Mouse (Mus musculus): Measurements from ENCODE around the gene Zbtb20. TPM values are rescaled to one million over a fixed set of nuclear protein-coding genes. Genes with fewer than 3 reads are reported as not detected.
"Not testable (repeated sequence)": the region's sequence is repeated elsewhere in the genome, so short reads cannot be mapped to it uniquely, and the experiment has no call there.

Gene Zbtb20
- polyA plus RNA-seq, 1 experiment from 2014 or later = 22.8 TPM

DNA sequence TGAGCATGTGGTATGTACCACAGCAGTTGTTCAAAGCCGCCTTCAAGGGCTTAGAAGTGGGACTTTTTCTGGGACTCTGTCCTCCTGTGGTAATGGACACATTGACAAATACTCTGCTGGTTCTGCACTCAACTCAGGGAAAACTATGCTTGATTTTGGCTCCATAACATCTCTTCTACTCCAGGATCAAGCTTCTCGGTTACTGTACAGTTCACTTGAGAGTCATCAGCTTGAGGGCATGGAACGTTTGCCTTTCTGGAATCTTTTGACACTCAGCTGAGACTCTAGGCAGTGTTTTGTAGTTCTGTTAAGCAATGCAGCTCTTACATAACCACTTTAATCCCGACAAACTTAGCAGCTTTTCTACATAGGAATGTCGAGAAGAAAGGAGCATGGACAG, 36.1 kb downstream of the Zbtb20 start:
- Histone ChIP-seq H3K4me1 (peaks cover 24% of the 10 kb centered on the region), H3K9me3 (no peaks in the 10 kb centered on the region), H3K27ac (no peak overlapping the region), H3K4me3 (no peak overlapping the region), H3K36me3 (no peaks in the 10 kb centered on the region), H3K9ac (no peak overlapping the region), H3K4me2 (replicated peaks) (no peak overlapping the region), H3K27me3 (no peaks in the 10 kb centered on the region)
- ATAC-seq (ENCODE audit: low FRiP score, low read depth) = no peak
- 70% methylated on average over 5 of the region's 5 CpGs for WGBS

DNA sequence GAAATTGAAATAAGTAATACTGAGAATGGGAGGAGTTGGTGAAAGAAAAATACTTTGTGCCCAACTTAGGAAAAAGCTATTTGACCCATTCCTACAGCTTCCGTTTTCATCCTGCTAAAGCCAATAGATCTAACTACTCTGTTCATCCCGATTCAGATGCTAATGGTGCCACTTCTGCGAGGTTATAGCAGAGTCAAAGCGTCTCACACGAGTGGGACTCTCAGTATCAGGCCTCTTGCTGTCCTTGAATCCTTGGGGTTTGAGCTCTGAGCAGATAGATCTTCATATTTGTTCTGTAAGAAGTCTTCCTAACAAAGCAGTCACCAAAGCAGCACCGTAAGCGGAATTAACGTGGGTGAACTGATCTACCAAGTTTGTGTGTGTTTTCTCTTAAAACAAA, 37.6 kb downstream of the Zbtb20 start:
- WGBS = 72% methylated on average over 8 of the region's 8 CpGs
- no peak overlapping the region for H3K27ac ChIP-seq
- no peak for ATAC-seq (ENCODE audit: low FRiP score, low read depth)
- H3K36me3 ChIP-seq = no peaks in the 10 kb centered on the region
- no peak overlapping the region for H3K4me3 ChIP-seq
- no peaks in the 10 kb centered on the region for H3K9me3 ChIP-seq
- H3K9ac ChIP-seq = no peak overlapping the region
- H3K4me1 ChIP-seq = peaks cover 18% of the 10 kb centered on the region
- H3K4me2 ChIP-seq (replicated peaks) = no peak overlapping the region
- no peaks in the 10 kb centered on the region for H3K27me3 ChIP-seq

DNA sequence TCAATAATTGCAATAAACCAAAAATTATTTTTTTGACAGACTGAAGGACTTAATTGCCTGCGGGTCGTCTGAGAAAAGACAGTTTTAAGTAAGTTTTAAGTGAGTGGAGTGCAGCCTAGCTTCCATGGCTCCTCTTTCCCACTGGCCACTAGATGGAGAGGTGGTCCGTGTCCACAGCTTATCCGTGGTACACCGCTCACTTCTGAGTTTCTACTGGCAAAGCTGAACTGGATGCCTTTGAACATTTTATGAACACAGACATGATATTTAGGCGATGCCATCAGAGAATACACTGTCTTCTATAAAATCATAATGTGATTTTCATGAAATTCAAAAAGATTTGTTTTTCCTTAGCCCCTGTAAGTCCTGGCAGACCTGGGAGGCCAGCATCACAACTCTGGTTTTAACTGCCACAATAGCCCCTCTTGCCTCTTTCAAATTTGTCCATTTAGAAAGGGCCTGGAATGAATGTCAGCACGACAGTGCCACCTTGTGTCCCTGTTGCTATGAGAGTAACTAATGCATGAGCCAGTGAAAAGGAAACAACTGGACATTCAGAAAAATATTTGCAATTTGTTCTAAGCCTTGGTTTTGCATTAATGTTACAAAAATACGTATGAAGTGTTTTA, 38.9 kb downstream of the Zbtb20 start:
- no peak overlapping the region for H3K9ac ChIP-seq
- peak; percentile 83 for ATAC-seq (ENCODE audit: low FRiP score, low read depth)

DNA sequence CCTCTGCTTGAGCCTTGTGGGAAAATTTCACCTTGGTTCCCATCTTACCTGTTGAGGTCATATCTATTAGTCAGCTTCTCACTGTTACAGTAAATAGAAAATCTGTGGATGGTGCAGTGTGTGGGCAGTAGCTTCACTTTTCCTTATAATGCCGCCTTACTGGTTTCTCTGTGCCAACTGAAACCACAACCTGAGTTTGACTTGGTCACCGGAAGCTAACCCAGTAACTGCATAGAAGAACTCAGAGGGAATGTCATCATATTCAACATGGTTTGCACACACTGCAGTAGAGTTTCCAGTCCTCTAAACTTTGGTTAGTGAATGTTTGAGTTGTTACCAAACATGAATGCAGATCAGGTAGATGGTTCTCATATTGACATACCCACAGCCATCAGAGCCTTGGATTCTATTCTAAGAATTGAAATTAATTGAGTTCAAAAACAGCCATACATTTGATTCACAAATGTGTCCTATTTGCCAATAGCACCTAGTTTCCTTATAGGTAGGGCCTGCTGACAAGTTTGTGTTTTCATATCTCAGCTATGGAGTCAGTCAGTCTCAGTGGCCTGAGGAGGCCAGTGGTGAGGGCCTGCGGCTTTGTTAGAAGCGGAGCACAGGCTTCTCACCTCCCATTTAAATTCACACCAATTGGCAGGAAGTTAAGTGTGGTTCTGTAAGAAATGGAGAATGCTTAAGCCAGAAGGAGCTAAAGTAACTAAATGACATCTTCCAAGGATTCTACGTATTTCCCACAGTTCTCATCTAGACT, 44.5 kb downstream of the Zbtb20 start:
- 87% methylated on average over 5 of the region's 5 CpGs for WGBS
- H3K4me2 ChIP-seq (replicated peaks) = no peak overlapping the region
- H3K4me1 ChIP-seq = no peaks in the 10 kb centered on the region
- H3K36me3 ChIP-seq = no peaks in the 10 kb centered on the region
- H3K4me3 ChIP-seq = no peak overlapping the region
- ATAC-seq (ENCODE audit: low FRiP score, low read depth) = no peak
- H3K9me3 ChIP-seq = no peaks in the 10 kb centered on the region
- H3K9ac ChIP-seq = no peak overlapping the region
- H3K27ac ChIP-seq = no peak overlapping the region
- H3K27me3 ChIP-seq = no peaks in the 10 kb centered on the region

More for the DNA sequence above, 38.9 kb downstream of the Zbtb20 start:
- H3K27me3 ChIP-seq = no peaks in the 10 kb centered on the region
- peaks cover 18% of the 10 kb centered on the region for H3K4me1 ChIP-seq
- no peak overlapping the region for H3K4me2 ChIP-seq (replicated peaks)
- no peak overlapping the region for H3K4me3 ChIP-seq
- H3K27ac ChIP-seq = no peak overlapping the region
- no peaks in the 10 kb centered on the region for H3K9me3 ChIP-seq
- 44% methylated on average over 8 of the region's 8 CpGs for WGBS
- H3K36me3 ChIP-seq = no peaks in the 10 kb centered on the region

DNA sequence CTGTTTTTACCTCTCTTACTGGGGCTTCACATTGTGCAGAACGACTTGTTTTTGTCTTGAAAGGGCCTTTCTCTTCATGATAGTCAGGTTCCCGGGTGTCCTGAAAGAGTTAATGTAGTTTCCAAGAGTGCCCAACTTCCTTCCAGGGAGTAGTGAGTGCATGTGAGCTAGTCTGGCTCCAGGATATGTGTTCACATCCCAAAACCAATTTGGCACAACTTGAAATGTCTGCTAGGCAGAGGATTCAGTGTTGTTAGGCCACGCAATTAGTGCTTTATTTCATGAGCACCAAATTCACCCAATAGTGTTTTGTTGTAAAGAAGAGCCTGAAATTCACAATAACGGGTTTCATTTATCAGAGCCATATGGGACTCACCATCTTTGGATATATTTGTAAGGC, 45.8 kb downstream of the Zbtb20 start:
- H3K9me3 ChIP-seq = no peaks in the 10 kb centered on the region
- no peak overlapping the region for H3K4me2 ChIP-seq (replicated peaks)
- WGBS = 45% methylated on average over 4 of the region's 4 CpGs
- H3K36me3 ChIP-seq = no peaks in the 10 kb centered on the region
- no peak overlapping the region for H3K9ac ChIP-seq
- H3K4me3 ChIP-seq = no peak overlapping the region
- no peaks in the 10 kb centered on the region for H3K4me1 ChIP-seq
- ATAC-seq (ENCODE audit: low FRiP score, low read depth) = no peak
- no peak overlapping the region for H3K27ac ChIP-seq
- H3K27me3 ChIP-seq = no peaks in the 10 kb centered on the region

DNA sequence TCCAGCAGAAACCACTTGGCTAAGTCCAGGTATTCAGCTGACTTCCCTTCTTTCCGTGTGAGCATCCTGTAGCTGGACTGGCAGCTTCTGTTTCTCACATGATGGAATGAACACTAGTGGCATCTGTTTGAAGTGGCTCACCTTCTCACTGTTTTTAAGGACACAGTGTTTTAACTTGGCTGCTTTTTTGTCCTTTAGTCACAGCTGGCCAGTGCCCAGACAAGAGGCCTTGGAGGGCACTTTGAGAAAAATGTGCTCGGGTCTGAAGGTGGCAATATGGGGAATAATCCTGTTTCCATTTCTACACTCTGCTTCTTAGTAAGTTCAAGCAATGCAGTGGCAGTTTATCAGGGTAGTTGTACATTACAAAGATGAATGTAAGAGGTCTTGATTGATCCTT, 62.5 kb downstream of the Zbtb20 start:
- Histone ChIP-seq H3K27ac (no peak overlapping the region), H3K4me1 (no peaks in the 10 kb centered on the region), H3K9me3 (no peaks in the 10 kb centered on the region), H3K9ac (no peak overlapping the region), H3K27me3 (no peaks in the 10 kb centered on the region), H3K4me2 (replicated peaks) (no peak overlapping the region), H3K4me3 (no peak overlapping the region), H3K36me3 (no peaks in the 10 kb centered on the region)
- no peak for ATAC-seq (ENCODE audit: low FRiP score, low read depth)
- WGBS = 72% methylated on average over 2 of the region's 2 CpGs

DNA sequence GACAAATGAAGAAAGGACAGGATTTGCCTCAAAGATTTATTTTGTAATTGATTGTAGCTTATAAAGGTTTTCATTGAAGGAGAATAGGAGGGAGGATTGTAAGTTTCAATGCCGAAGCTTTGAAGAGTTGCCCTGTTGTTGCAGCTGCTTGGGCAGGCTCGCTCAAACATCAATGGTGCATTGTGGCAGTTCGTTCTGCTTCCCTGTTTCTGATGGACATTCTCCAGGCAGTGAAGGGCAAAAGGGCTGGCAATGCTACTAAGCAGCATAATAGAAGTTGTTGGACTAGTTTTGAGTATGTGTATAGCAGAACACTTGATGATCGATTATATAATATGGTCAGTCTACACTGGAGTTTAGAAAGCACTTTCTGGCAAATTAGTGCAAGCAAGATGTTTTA, 71.3 kb downstream of the Zbtb20 start:
- 62% methylated on average over 4 of the region's 4 CpGs for WGBS
- H3K36me3 ChIP-seq = no peaks in the 10 kb centered on the region
- H3K4me1 ChIP-seq = no peaks in the 10 kb centered on the region
- H3K9ac ChIP-seq = no peak overlapping the region
- H3K4me3 ChIP-seq = no peak overlapping the region
- no peak for ATAC-seq (ENCODE audit: low FRiP score, low read depth)
- H3K4me2 ChIP-seq (replicated peaks) = no peak overlapping the region
- H3K9me3 ChIP-seq = no peaks in the 10 kb centered on the region
- no peaks in the 10 kb centered on the region for H3K27me3 ChIP-seq
- H3K27ac ChIP-seq = no peak overlapping the region

DNA sequence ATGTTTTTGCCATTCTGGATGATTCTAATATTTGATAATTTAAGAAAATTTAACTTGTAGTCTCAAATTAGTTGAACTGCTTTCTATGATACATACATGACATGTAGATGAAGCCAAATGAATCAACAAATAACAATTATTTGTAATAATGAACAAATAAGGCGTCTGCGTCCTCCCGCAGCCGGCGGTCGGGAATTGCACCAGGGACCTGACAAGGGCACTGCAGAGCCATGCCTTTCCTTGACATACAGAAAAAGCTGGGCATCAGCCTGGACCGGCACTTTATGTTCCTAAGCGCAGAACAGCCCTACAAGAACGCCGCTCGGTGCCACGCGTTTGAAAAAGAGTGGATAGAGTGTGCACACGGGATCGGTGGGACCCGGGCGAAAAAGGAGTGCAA, 79.7 kb downstream of the Zbtb20 start:
- ATAC-seq (ENCODE audit: low FRiP score, low read depth); H3K9ac ChIP-seq; H3K4me1 ChIP-seq; H3K4me3 ChIP-seq; H3K9me3 ChIP-seq; H3K27me3 ChIP-seq; H3K4me2 ChIP-seq (replicated peaks); H3K27ac ChIP-seq; H3K36me3 ChIP-seq: not testable (repeated sequence)
- 95% methylated on average over 17 of the region's 17 CpGs for WGBS

DNA sequence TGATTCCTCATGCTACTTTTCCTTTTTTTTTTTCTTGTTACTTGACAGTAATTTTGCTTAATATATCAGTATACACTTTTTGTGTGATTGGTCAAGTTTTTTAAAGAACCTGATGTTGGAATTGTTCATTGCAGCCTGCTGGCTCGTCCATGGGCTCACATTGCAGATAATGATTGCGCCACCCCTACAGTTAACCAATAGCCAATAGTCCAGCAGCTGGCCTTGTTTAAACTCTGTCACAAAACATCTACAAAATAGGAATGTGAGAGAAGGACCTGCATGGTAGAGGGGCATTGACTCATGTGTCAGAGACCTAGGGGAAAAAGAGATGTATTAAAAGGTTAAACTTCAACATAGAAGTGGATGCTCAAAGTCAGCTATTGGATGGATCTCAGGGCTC, 97.2 kb downstream of the Zbtb20 start:
- no peak for ATAC-seq (ENCODE audit: low FRiP score, low read depth)
- H3K4me1 ChIP-seq = no peaks in the 10 kb centered on the region
- H3K27me3 ChIP-seq = no peaks in the 10 kb centered on the region
- 82% methylated on average over 2 of the region's 2 CpGs for WGBS
- H3K36me3 ChIP-seq = no peaks in the 10 kb centered on the region
- H3K9ac ChIP-seq = no peak overlapping the region
- H3K27ac ChIP-seq = no peak overlapping the region
- H3K4me2 ChIP-seq (replicated peaks) = no peak overlapping the region
- no peaks in the 10 kb centered on the region for H3K9me3 ChIP-seq
- no peak overlapping the region for H3K4me3 ChIP-seq

DNA sequence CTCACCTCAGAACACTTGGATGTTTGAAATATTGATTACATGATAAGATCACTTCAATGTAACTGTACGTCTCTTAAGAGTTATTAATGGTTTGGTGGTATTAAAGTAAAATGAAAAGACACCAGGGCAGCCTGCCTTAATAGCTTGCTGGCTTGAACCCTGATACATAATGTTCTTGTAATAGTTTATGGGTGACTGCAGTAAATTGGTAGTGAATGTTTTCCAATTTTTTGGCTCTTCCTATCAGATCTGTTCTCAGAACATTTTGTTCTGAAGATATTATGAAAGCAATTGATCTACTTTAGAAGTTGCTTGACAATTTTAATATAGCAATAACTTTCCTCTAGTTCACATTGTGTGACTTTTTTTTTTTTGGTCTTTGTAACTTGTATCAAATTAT, 123.2 kb downstream of the Zbtb20 start:
- Histone ChIP-seq H3K27ac (no peak overlapping the region), H3K9me3 (no peaks in the 10 kb centered on the region), H3K4me2 (replicated peaks) (no peak overlapping the region), H3K27me3 (no peaks in the 10 kb centered on the region), H3K36me3 (no peaks in the 10 kb centered on the region), H3K4me3 (no peak overlapping the region), H3K4me1 (no peaks in the 10 kb centered on the region), H3K9ac (no peak overlapping the region)
- WGBS = 65% methylated on average over 1 of the region's 1 CpGs
- ATAC-seq (ENCODE audit: low FRiP score, low read depth) = no peak

DNA sequence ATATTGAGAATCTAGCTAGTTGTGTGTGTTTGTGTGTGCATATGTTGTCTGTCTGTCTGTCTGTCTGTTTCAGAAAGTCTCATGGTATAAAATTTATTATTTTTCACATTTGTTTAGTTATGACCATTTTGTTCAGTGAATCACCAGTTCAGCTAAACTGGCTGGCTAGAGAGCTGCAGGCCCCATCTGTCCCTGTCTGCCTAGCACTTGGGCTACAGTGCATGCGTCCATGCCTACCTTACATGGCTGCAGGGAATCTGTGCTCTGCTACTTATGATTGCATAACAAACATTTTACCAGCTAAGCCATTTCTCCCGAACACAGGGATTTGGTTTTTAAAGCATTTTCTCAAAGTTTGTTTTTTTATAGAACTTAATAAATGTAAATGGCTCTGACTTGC, 150.7 kb downstream of the Zbtb20 start:
- Histone ChIP-seq H3K4me1 (no peaks in the 10 kb centered on the region), H3K36me3 (no peaks in the 10 kb centered on the region), H3K27me3 (no peaks in the 10 kb centered on the region), H3K9me3 (no peaks in the 10 kb centered on the region), H3K9ac (no peak overlapping the region), H3K4me3 (no peak overlapping the region), H3K27ac (no peak overlapping the region), H3K4me2 (replicated peaks) (no peak overlapping the region)
- ATAC-seq (ENCODE audit: low FRiP score, low read depth) = no peak
- WGBS = 72% methylated on average over 2 of the region's 2 CpGs

DNA sequence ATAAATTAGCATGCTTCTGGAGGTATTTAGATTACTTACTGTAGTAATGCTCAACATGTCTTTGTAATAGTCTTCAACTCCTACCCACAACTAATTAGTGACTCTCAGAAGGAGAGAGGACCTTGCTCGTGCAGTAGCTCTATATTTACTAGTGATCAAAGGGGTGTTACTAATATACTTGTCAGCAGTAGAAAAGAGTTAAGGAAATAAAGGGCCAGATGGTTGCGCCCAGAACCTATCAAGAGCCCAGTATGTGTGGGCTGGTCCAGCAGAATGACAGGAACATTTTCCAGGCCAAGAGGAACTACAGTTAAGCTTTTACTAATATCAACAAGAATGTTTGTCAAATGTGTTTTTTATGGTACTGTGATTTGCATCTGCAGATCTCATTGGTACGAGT, 153.6 kb downstream of the Zbtb20 start:
- H3K27me3 ChIP-seq = no peaks in the 10 kb centered on the region
- ATAC-seq (ENCODE audit: low FRiP score, low read depth) = no peak
- H3K4me1 ChIP-seq = no peaks in the 10 kb centered on the region
- no peak overlapping the region for H3K4me2 ChIP-seq (replicated peaks)
- 35% methylated on average over 3 of the region's 3 CpGs for WGBS
- H3K9me3 ChIP-seq = no peaks in the 10 kb centered on the region
- no peak overlapping the region for H3K4me3 ChIP-seq
- H3K9ac ChIP-seq = no peak overlapping the region
- no peaks in the 10 kb centered on the region for H3K36me3 ChIP-seq
- H3K27ac ChIP-seq = no peak overlapping the region

DNA sequence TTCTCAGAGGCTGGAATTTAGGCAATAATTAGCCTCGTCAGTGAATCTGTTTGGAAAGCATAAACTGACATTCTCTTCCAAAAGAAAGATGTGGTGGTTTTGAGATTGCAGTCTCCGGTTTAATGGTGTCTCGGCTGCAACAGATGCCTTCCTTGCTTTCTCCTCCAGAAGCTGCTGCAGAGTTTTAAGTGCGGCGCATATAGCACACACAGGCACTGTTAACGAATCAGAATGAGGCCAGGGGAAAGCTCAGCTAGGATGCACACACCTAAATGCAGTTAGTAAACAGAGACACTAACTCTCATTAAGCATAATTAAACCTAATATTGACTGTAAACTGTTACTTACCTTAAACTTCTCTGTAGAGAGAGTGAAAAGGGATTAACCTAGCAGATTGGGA, 160.0 kb downstream of the Zbtb20 start:
- Histone ChIP-seq H3K4me1 (peaks cover 5% of the 10 kb centered on the region; the same call in 1 of the 2 replicates), H3K27me3 (no peaks in the 10 kb centered on the region), H3K9me3 (no peaks in the 10 kb centered on the region), H3K4me3 (no peak overlapping the region), H3K36me3 (no peaks in the 10 kb centered on the region), H3K27ac (no peak overlapping the region), H3K4me2 (replicated peaks) (peak overlapping the region; percentile 23; the same call in 1 of the 2 replicates), H3K9ac (no peak overlapping the region)
- 22% methylated on average over 6 of the region's 6 CpGs for WGBS
- ATAC-seq (ENCODE audit: low FRiP score, low read depth) = no peak

Data from limb, embryonic 13.5 days (tissue).